Mouse (Mus musculus) c-Kit-negative CD71-positive TER-119-positive erythroid progenitor cells, embryonic 14.5 days (primary cell): ENCODE data around the gene Taok3.
A peak's percentile ranks its signal among the peaks of the same experiment; 100 is the strongest.

Experiments
- DNase-seq: peaks from one replicate; pipeline ENCODE4 v3.0.0-alpha.2; 2013; ENCODE audit warnings: low read depth, low spot score

Gene Taok3

GRCm38 (mm10) chr5:117295011-117295410 lies 175.1 kb downstream of the Taok3 start:
- DNase-seq, result no peak

- DNase-seq, result no peak
Observed at GRCm38 (mm10) chr5:117302899-117303298, 183.0 kb downstream of the Taok3 start.

- no peak for DNase-seq
Observed at GRCm38 (mm10) chr5:117303691-117304579, 184.0 kb downstream of the Taok3 start.

- peak; percentile 39 for DNase-seq
Observed at GRCm38 (mm10) chr5:117304947-117305346, 185.0 kb downstream of the Taok3 start.

DNA sequence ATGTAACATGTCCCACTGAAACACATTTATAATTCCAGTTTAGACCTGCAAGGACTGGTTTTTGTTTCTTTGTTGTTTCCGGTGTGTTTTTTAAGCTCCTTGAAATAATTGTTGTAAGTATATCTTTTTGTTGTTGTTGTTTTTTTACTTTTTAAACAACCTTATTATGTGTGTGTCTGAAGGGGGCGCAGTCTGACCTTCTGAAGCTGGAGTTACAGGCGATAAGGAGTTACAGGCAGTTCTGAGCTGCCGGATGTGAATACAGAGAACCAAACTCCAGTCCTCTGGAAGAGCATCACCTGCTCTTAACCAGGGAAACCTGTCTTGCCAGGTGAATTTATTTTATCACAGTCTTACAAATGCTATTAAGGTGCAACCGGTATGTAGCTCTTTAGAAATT lies 185.8 kb downstream of the Taok3 start:
- no peak for DNase-seq

GRCm38 (mm10) chr5:117306826-117307225 lies 186.9 kb downstream of the Taok3 start:
- no peak for DNase-seq

DNA sequence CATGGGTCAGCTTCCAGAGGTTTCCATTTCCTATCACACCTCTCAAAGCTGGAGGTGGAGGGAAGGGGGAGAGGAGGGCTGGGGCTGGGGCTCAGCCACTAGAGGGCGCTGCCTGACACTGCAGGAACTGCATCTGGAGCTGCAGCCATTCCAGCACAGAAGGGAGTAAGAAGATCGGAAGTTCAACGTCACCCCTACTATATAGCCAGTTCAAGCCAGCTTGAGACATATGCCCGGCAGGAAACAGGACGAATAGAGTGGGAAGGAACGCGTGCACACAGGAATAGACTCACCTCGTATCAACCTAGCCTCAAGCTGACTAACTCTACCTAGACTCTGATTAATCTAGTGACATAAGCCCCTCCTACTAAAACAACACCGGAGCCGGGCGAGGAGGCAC lies 187.8 kb downstream of the Taok3 start:
- DNase-seq, result peak; percentile 25

- peak; percentile 1 for DNase-seq
Observed at GRCm38 (mm10) chr5:117313420-117313819, 193.5 kb downstream of the Taok3 start.

- no peak for DNase-seq
Observed at GRCm38 (mm10) chr5:117313909-117314308, 194.0 kb downstream of the Taok3 start.

DNA sequence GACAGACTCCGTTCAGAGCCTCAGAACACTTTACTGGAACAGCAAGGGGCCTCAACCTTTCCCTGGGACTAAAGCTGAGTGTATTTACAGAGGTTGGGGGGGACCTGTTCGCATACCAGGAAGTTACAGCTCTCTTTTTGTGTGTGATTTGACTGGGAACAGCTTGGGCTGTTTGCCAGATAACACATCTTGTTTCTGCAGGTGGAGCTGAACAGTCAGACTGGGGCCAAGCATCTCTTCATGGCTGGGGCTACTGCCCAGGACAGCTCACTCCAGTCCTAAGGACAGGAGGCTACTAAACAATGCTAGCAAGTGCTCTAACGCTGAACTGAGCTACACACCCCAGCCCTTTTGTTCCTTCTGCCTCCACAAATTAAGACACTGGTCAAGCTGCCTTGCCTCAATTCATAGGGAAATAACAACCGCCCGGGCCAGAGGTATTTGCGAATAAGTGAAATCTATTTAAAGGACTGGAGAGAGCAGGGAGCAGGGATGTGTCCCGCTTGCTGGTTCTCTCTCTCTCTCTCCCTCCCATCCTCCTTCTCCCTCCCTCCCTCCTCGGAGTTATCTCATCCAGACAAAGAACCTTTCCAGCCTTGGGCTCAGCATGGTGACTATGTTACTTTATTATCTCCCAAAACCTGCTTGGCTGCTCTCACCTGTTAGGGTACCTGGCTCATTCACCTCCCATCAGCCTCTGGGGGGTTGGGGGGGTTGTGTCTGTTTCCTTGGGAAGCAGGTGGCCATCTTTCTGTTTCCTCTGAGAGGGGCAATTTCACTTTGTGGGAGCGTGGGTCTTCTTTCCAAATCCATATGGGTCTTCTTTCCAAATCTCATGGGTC lies 194.9 kb downstream of the Taok3 start:
- no peak for DNase-seq

DNA sequence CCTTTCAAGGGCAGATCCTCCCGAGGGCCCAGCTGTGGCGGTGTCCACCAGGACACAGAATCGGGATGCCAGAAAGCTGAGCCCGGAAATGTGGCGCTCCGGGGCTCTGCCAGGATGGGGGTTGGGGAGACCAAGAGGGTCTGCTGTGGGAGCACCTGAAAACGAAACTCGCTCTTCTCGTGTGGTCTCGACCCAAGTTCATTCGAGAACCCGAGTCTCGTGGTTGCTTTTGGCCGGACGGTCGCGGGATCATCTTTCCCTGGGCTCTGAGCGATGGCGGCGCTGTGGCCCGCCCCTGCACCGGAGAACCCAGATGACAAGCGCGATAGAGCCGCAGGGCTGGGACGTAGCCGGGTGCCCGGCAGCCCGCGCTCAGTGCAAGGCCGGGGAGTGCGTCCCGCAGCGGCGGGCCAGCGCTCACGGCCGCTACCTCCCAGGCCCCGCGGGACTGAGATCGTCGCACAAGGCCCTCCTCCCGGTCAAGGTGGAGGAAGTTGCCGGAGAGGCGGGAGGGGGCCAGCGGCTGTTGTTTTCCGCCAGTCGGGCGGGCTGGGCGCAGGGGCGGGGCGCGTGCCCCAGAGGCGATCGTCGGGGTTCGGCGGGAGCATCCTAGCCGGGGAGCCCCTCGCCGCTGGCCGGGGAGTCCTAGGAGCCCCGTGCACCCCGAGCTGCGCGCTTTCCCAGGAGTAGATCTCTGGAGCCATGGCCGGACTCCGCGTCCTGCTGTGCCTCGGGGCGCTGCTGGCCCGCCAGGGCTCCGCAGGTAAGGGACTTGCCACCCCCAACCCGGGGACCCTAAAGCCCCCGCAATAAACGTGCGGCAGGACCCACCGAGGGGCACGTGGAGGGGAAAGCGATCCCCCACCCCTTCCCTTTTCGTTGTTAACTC lies 199.1 kb downstream of the Taok3 start, which contains the start of gene Vsig10:
TSS of gene Vsig10 (plus strand) at position 343 of the 889 bp plus-strand sequence.
- no peak for DNase-seq

- DNase-seq, result no peak
Observed at GRCm38 (mm10) chr5:117323751-117324150, 203.8 kb downstream of the Taok3 start.
